Mouse (Mus musculus): ENCODE results near the gene Tuba8. TPM values are rescaled to one million over a fixed set of nuclear protein-coding genes. Genes with fewer than 3 reads are reported as not detected.

Tuba8 gene
- total and polyA plus RNA-seq, 3 experiments, result 1.4 to 1.6 TPM; not detected in 1

GRCm38 (mm10) chr6:121183414-121184173 is 26.9 kb upstream of the Tuba8 start, which contains the start of gene Pex26 (continued):
- peak; percentile 100 for TF ChIP-seq HCFC1 (IDR thresholded peaks at IDR 0.05; ENCODE audit: low read depth, low read length)
- TF ChIP-seq MXI1 (IDR thresholded peaks at IDR 0.05; ENCODE audit: low read depth, low read length), result peak; percentile 62; the same call in 1 of the 2 replicates
- TF ChIP-seq MAFK (IDR thresholded peaks at IDR 0.05; ENCODE audit: borderline replicate concordance, low read depth, low read length), result no peak
- TF ChIP-seq SIN3A (IDR thresholded peaks at IDR 0.05; ENCODE audit: low read length), result peak; percentile 82
- TF ChIP-seq USF1 (IDR thresholded peaks at IDR 0.05; ENCODE audit: low read depth, low read length), result no peak; the same call in 1 of the 2 replicates
- no peak for TF ChIP-seq EP300 (IDR thresholded peaks at IDR 0.05; ENCODE audit: low read depth in 1 of 2, low read length in 2 of 2)
- no peak for TF ChIP-seq MYB (IDR thresholded peaks at IDR 0.05; ENCODE audit: low read depth, low read length)
- TF ChIP-seq TBP (IDR thresholded peaks at IDR 0.05; ENCODE audit: low read depth, low read length), result no peak; the same call in 1 of the 2 replicates
- peak in 1 of 2 experiments; percentile 88; a peak in 3 of 4 replicates for TF ChIP-seq POLR2A (IDR thresholded peaks at IDR 0.05; ENCODE audit: control insufficient read depth in 1 of 2, insufficient read depth in 1 of 2, low read depth in 1 of 2, low read length in 2 of 2, poor library complexity in 1 of 2)
- TF ChIP-seq CHD2 (IDR thresholded peaks at IDR 0.05; ENCODE audit: low read length), result no peak
- no peak for TF ChIP-seq CHD1 (IDR thresholded peaks at IDR 0.05; ENCODE audit: low read depth, low read length)
- TF ChIP-seq ZC3H11A (IDR thresholded peaks at IDR 0.05; ENCODE audit: low read depth, low read length), result no peak
- TF ChIP-seq MAZ (IDR thresholded peaks at IDR 0.05; ENCODE audit: low read depth, low read length), result peak; percentile 50
- TF ChIP-seq GATA1 (IDR thresholded peaks at IDR 0.05; ENCODE audit: low read depth, low read length), result no peak
- TF ChIP-seq ELF1 (IDR thresholded peaks at IDR 0.05; ENCODE audit: low read depth, low read length), result peak; percentile 55

- Histone ChIP-seq H3K79me2 (ENCODE audit: control insufficient read depth, insufficient read depth, low read length, poor library complexity) (peaks cover 8% of the 10 kb centered on the region), H3K4me3 (ENCODE audit: control insufficient read depth in 1 of 2, insufficient read depth in 1 of 2, low read depth in 2 of 2, low read length in 2 of 2) (peak overlapping the region; percentile 75 to 81), H3K27me3 (ENCODE audit: control insufficient read depth in 1 of 2, insufficient read depth in 2 of 2, low read length in 2 of 2) (no peaks in the 10 kb centered on the region), H3K36me3 (ENCODE audit: control insufficient read depth in 1 of 2, insufficient read depth in 2 of 2, low read length in 2 of 2) (peaks cover 0 to 3% of the 10 kb centered on the region in 2 experiments; a peak in 3 of 4 replicates), H3K4me1 (ENCODE audit: control insufficient read depth in 1 of 2, insufficient read depth in 2 of 2, low read length in 2 of 2) (peaks cover 2 to 6% of the 10 kb centered on the region in 2 experiments), H3K27ac (ENCODE audit: control insufficient read depth, low read depth, low read length) (peak overlapping the region; percentile 32; the same call in 1 of the 2 replicates), H3K9me3 (replicated peaks; ENCODE audit: insufficient read depth, low read length) (no peaks in the 10 kb centered on the region), H3K9ac (ENCODE audit: control insufficient read depth, low read depth, low read length, poor library complexity, severe bottlenecking) (peak overlapping the region; percentile 73)
- TF ChIP-seq ZC3H11A (IDR thresholded peaks at IDR 0.05; ENCODE audit: low read depth, low read length) (peak; percentile 84), ELF1 (IDR thresholded peaks at IDR 0.05; ENCODE audit: low read depth, low read length) (no peak), CTCF (IDR thresholded peaks at IDR 0.05 in 2 of 3, conservative IDR thresholded peaks at IDR 0.05 in 1 of 3; ENCODE audit: control insufficient read depth in 1 of 3, insufficient read depth in 1 of 3, low read depth in 2 of 3, low read length in 3 of 3, poor library complexity in 1 of 3, severe bottlenecking in 1 of 3) (peak; percentile 65 to 95 (median 68)), HCFC1 (IDR thresholded peaks at IDR 0.05; ENCODE audit: low read depth, low read length) (0 out of 2 replicates have a peak, but pooled peaks have one; percentile 53), EP300 (IDR thresholded peaks at IDR 0.05; ENCODE audit: low read depth in 1 of 2, low read length in 2 of 2) (no peak), POLR2A (IDR thresholded peaks at IDR 0.05; ENCODE audit: control insufficient read depth in 1 of 2, insufficient read depth in 1 of 2, low read depth in 1 of 2, low read length in 2 of 2, poor library complexity in 1 of 2) (no peak), MAZ (IDR thresholded peaks at IDR 0.05; ENCODE audit: low read depth, low read length) (0 out of 2 replicates have a peak, but pooled peaks have one; percentile 24), USF1 (IDR thresholded peaks at IDR 0.05; ENCODE audit: low read depth, low read length) (no peak), MXI1 (IDR thresholded peaks at IDR 0.05; ENCODE audit: low read depth, low read length) (peak; percentile 74), MAFK (IDR thresholded peaks at IDR 0.05; ENCODE audit: borderline replicate concordance, low read depth, low read length) (no peak), SIN3A (IDR thresholded peaks at IDR 0.05; ENCODE audit: low read length) (peak; percentile 41; the same call in 1 of the 2 replicates), ZNF384 (IDR thresholded peaks at IDR 0.05; ENCODE audit: low read depth, low read length) (no peak), TBP (IDR thresholded peaks at IDR 0.05; ENCODE audit: low read depth, low read length) (0 out of 2 replicates have a peak, but pooled peaks have one; percentile 11), SMC3 (IDR thresholded peaks at IDR 0.05; ENCODE audit: low read depth, low read length) (peak; percentile 86), TCF12 (IDR thresholded peaks at IDR 0.05; ENCODE audit: low read depth, low read length) (0 out of 2 replicates have a peak, but pooled peaks have one; percentile 14), MYC (IDR thresholded peaks at IDR 0.05; ENCODE audit: low read depth, low read length) (peak; percentile 36; the same call in 1 of the 2 replicates), MEF2A (IDR thresholded peaks at IDR 0.05; ENCODE audit: extremely low read depth, insufficient replicate concordance, low read depth, low read length, poor library complexity, severe bottlenecking) (no peak), NRF1 (IDR thresholded peaks at IDR 0.05; ENCODE audit: insufficient read depth, low read depth, low read length, poor library complexity, severe bottlenecking) (no peak), RAD21 (IDR thresholded peaks at IDR 0.05; ENCODE audit: low read depth, low read length) (peak; percentile 96), CHD1 (IDR thresholded peaks at IDR 0.05; ENCODE audit: low read depth, low read length) (0 out of 2 replicates have a peak, but pooled peaks have one; percentile 48)
- peak; percentile 90 for DNase-seq (ENCODE audit: low read depth, low spot score)
These were observed 26.0 kb upstream of the Tuba8 start for GRCm38 (mm10) chr6:121184198-121185140.

All from MEL (cell line).